Mouse (Mus musculus): ENCODE data around the gene Ankrd34c.

GRCm38 (mm10) chr9:89678974-89679373 is 59.3 kb downstream of the Ankrd34c start:
- TF ChIP-seq POLR2AphosphoS2 (IDR thresholded peaks at IDR 0.05; ENCODE audit: insufficient read length, low read depth) (no peak), USF1 (IDR thresholded peaks at IDR 0.05; ENCODE audit: low read depth) (no peak), TCF12 (IDR thresholded peaks at IDR 0.05; ENCODE audit: insufficient read depth, poor library complexity, severe bottlenecking) (no peak), SRF (IDR thresholded peaks at IDR 0.05; ENCODE audit: control insufficient read depth, insufficient read length, low read depth) (no peak), TCF3 (IDR thresholded peaks at IDR 0.05; ENCODE audit: insufficient read length, low read depth) (no peak)

Data from myocyte (in vitro differentiated cells).